Mouse (Mus musculus) lung, adult 18-20 months (tissue): Measurements from ENCODE around the gene Fam83c.
A peak's percentile ranks its signal among the peaks of the same experiment; 100 is the strongest.

ENCODE experiments used
- DNase-seq, 2 experiments: peaks; one replicate each; pipeline ENCODE4 v3.0.0; 2022; ENCODE audit warnings: mixed read lengths in 2 of 2

Gene Fam83c

DNA sequence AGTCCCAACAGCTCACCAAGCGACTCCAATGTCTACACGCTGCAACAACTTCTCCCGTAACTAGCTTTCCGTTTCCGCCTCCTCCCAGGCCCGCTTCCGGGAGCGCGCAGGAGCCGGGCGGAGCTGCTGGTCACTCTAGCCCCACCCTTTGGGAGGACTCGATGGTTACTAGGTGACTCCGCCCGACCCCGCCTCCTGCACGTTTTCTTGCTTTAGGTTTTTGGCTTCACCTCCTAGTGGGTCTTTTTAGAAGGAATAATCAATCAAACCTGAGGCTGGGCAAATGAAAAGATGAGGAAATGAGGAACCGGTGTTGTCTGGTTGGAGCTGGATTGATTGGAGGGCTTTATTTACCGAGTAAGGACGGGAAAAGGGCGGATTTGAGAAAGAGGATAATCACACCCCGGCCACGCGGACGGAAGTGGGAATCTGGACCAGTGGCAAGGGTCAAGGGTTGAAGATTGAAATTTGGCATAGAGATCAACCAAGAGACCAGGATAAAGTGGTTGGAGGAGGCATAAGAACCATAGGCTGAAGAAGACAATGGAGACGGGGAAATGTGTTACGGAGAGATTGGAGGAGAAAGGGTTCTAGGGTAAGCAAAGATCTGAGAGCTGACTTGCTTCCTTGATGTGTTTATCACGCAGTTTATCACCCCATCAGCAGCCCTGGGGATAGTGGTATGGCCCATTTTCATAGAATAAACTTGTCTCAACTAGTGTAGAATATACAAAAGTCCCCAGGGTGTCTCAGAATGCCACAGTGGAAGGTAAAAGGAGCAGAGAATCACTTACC is 7.8 kb downstream of the Fam83c start, which contains the start of gene Eif6:
TSS of gene Eif6 (minus strand) at position 296 of the 795 bp plus-strand sequence.
- DNase-seq: peak; percentile 90 to 94

DNA sequence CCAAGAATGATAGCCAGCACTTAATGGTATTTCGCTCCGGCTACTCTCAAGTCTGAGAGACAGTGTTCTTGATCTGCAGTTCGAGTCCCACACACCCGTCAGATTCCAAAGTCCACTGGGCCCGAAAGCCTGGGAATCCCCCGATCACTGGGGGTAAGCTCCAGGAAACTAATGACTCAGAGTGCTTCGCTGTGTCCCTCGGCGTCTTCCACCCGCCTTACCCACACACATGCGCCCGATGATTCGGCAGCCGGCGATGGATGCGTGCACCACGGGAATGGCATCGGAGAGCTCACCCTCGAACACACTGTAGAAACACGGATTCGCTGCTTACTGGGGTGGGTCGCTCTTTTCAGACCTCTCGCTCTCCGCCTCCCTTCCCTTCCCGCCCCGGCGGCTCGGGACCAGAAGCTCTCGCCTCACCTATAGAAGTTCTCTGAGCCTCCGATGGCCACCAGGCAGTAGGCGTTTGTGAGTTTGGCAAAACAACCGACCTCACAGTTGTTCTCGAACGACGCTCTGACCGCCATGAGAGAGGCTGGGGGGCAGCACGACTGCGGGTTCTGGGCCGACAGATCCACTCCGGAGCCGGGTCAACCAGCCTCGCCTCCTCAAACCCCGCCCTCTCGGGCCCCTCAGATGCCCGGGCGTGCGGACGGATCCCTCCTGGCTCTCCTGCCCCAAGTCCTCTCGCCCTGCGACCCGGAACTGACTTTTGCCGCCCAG is 8.6 kb downstream of the Fam83c start:
- DNase-seq: no peak

- DNase-seq: no peak
These were observed 10.9 kb downstream of the Fam83c start for GRCm38 (mm10) chr2:155823722-155824121.

- DNase-seq: no peak
These were observed 13.9 kb downstream of the Fam83c start for GRCm38 (mm10) chr2:155820779-155821178.

DNA sequence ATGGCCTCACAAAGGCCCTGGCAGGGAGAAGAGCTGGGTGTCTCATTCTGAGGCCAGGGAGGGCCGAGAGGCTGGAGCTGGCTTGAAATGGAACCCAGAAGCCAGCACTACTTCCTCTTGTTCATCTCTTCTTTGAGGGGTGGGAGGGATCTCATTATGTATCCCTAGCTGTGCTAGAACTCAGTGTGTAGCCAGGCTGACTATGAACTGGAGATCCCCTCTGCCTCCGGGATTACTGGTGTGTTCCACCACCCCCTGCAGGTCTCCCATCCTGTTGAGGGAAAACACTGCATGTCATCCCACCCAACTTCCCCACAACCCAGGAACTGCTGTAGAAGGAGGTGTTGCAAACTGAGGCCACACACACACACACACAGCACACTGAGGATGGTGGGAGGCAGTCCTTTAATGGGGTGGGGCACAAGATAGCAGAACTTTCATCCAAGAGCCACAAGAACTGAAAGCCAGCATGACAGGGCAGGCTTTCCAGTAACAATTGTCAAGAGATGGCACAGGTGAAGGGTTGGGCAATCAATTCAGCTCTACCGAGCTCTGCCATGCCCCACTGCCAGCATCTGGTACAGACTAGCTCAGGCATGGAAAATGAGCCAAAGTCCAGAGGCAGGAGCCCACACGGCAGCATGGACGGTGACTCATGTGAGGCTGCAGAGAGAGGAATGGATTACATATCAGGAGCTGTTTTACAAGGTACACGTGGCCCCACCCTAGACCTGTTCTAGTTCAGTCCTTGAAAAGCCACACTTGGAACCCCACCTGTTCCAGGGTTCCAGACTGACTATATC is 15.0 kb downstream of the Fam83c start:
- no peak for DNase-seq

- DNase-seq: no peak
These were observed 15.4 kb downstream of the Fam83c start, which contains the start of gene BC029722 for GRCm38 (mm10) chr2:155819392-155819448. BC029722 (minus strand) TSS chr2:155819426.

DNA sequence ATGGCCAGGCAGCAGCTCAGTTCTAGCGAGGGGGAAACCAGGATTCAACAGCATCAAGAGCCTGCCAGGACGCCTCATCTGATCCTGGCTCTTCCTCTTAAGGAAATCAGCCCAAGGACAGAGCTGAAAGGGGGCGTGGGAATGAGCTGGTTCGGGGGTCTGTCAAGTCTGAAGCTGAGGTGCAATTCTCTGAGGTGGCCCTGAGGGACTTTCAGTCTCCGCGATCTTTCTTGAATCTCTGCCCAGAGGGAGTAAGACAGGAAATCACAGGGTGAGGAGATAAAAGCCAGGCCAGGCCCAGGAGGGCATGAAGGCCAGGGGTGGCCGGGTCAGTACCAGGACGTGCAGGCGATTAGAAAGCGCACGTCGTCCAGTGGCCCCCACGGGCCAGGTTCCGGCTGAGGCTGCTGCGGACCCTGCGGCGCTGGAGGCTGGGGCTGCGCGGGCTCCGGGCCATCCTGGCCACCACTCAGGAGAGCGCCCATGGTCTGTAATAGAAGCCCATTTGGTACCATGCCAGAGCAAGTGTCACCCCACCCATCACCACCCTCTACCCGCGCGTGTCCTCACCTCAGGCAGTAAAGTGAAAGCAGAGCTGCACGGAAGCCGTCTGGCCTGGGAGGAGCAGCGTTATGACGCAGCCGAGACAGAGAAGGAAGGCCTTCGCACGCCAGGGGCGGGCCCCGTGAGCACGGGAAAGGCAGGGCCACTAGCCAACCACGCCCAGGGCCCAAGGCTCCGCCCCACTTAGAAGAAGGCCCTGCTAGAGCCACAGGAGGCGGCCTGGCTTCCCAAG is 15.9 kb downstream of the Fam83c start:
- DNase-seq: peak; percentile 96 to 97

- DNase-seq: peak; percentile 37 to 46
These were observed 17.1 kb downstream of the Fam83c start for GRCm38 (mm10) chr2:155817301-155818245.

GRCm38 (mm10) chr2:155816179-155816578 is 18.5 kb downstream of the Fam83c start:
- DNase-seq: no peak

DNA sequence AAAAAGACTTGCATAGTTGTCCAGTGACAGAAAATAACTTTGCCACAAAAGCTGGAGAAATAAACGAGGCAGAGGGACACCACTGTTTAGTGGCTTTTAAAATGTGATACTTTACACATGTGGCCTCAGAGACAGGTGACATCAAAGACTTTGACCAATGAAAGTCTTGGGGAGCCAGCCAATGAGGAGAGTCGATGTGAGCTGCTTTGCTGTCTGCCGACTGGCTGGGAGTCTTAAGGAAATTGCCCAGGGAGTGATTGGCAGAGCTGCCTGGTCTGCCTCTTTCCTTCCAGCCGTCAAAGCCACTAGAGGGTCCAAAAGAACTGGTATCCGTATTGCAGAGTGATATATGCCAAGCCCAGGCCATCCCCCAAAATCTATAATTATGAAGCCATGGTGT is 19.8 kb downstream of the Fam83c start:
- no peak for DNase-seq

DNA sequence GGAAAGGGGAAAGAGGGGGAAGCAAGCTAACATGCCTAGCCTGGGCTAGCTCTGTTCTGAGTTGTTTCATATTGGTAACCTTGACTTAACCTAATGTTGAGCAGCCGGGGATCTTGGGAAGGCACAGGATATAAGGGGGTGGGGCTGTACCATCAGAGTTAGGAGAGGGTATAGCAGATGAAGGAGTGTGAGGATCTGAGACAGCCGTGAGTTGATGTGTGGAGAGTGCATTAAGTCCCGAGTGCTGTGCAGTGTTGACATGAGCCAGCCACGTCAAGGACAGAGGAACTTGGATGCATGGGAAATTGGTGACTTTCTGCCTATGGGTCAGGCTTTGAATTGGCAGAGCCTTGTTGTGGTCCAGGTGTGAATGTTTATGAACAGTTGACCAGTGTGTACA is 22.0 kb downstream of the Fam83c start:
- DNase-seq: no peak

- peak; percentile 62 to 77 for DNase-seq
These were observed 22.7 kb downstream of the Fam83c start for GRCm38 (mm10) chr2:155811821-155812396.

- no peak for DNase-seq
These were observed 25.0 kb downstream of the Fam83c start for GRCm38 (mm10) chr2:155809620-155810019.

- DNase-seq: no peak
These were observed 27.2 kb downstream of the Fam83c start for GRCm38 (mm10) chr2:155807408-155807807.

DNA sequence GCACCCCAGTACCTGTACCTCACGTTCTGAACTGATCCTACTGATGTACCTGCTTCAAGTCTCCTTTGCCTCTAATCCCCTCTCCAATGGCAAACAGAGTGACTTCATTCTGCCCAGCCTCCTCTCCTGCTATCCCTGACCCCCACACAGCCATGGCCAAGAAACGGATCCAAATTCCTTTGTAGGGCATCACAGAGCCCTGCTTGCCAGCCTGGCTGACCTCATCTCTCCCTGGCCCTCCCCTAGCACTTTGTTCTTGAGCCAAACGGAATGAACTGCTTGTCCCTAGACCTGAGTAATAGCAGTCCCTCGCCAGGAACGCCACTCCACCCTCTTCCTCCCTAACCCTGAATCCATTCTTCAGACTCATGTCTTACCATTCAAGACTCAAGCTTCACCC is 28.1 kb downstream of the Fam83c start:
- DNase-seq: peak; percentile 67 to 82

DNA sequence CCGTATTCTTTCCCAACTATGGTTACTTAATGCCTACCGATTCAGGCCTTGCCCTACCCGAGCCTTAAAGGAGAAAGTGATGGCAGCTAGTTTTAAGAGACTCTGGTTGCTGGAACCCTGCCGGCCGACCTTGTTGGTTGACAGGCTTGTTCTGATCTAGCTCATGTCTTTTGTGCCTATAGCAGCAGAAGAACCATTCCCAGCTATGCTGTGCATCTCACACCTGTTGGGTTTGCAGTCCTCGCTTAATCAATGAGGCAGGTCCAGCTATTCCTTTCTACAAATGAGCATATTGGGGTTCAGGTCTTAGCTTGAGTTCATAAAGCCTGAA is 28.8 kb downstream of the Fam83c start:
- DNase-seq: no peak

DNA sequence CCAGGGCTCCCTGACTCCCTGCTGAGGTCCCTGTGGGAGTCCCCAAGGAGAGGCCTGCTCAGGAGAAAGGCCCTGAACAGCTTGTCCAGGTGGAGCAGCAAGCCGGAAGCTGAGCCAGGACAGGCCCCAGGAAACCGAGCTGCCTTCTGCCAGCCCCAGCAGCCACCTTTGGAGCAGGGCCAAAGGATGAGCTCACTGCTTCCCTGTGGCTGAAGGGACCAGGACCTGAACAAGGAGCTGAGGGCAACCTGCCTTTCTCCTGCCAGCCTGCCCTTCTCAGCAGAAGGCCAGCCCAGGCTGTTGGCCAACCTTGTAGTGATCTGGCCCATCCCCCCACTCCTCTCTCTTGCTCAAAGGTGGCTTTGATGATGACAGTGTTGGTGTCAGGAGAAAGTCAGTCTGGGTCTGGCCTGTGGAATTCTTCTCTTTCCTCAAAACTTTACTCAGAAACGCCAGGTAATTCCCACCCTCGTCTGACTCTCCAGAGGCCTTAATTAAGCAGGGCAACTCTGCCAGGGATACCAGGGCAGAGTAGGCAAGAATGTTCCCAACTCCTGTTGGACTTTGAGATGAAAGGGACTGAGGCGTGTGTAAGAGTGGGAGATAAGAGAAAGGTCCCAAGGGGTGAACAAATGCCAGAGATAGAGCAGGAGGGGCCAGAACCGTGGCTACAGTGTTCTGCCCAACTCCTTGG is 29.3 kb downstream of the Fam83c start:
- DNase-seq: peak; percentile 48 to 73

DNA sequence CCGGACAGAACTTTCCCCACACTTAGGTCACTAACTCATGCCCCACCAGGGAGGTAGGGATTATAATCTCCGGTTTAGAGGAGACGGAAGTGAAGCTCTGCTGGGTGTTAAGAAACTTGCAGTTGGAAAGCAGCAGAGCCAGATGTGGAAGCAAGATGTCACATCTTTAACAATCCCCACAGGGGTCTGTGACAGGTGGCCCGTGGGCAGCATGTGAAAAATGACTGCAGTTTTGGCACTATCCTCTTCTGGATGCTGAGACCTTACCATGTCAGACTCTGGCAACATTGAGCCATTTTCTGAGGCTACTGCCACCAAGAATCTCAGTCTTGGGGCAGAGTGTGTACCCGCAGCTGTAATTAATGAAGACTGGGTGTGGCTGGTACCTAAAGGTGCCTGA is 30.6 kb downstream of the Fam83c start:
- no peak for DNase-seq

GRCm38 (mm10) chr2:155802761-155803160 is 31.9 kb downstream of the Fam83c start:
- no peak for DNase-seq

DNA sequence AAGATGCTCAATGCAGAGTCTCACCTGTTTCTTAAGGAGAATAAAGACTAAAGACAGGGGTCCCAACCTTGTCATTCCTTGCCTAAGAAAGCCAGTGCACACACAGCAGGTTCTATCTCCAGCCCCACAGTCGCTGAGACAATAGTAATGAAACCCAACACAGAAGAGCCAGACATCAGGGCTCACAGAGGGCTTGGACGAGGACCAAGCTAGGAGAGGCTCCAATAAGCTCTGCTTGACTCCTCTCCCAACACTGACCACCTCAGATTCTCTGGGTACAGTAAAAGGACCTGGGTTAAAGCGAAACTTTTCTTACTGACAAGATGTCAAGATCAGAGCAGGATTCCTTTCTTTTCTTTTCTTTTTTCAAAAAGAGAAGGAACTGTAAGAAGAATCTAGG is 36.0 kb downstream of the Fam83c start:
- no peak for DNase-seq
